Mouse (Mus musculus): ENCODE measurements around the gene Casp6. TPM values are rescaled to one million over a fixed set of nuclear protein-coding genes. Genes with fewer than 3 reads are reported as not detected.

Gene Casp6
- total and polyA plus RNA-seq, 3 experiments, result 10.5 to 31.7 (median 15.3) TPM

Other genes with a start within 250 kb of the Casp6 start
- gene Egf, start 146.1 kb upstream of the Casp6 start, total RNA-seq (2012; rRNA removed), result 2.6 and 3.9 TPM in 2 replicates
- 2.3 and 2.7 TPM in 2 replicates for gene Egf, start 146.1 kb upstream of the Casp6 start, total RNA-seq (2014; rRNA removed)
- 3.4 and 4.1 TPM in 2 replicates for gene Egf, start 146.1 kb upstream of the Casp6 start, polyA plus RNA-seq (2012; ENCODE audit: insufficient read length, low read depth)
- gene Lrit3, start 97.4 kb upstream of the Casp6 start, total RNA-seq (2012; rRNA removed), result not detected in 2 replicates
- not detected in 2 replicates for gene Lrit3, start 97.4 kb upstream of the Casp6 start, total RNA-seq (2014; rRNA removed)
- gene Lrit3, start 97.4 kb upstream of the Casp6 start, polyA plus RNA-seq (2012; ENCODE audit: insufficient read length, low read depth), result not detected in 2 replicates
- gene Rrh, start 78.8 kb upstream of the Casp6 start, total RNA-seq (2012; rRNA removed), result 0.08 and 0.17 TPM in 2 replicates
- gene Rrh, start 78.8 kb upstream of the Casp6 start, total RNA-seq (2014; rRNA removed), result not detected in 2 replicates
- 0.14 and 0.30 TPM in 2 replicates for gene Rrh, start 78.8 kb upstream of the Casp6 start, polyA plus RNA-seq (2012; ENCODE audit: insufficient read length, low read depth)
- 90.7 and 111 TPM in 2 replicates for gene Gar1, start 70.0 kb upstream of the Casp6 start, total RNA-seq (2012; rRNA removed)
- 45.7 and 47.3 TPM in 2 replicates for gene Gar1, start 70.0 kb upstream of the Casp6 start, total RNA-seq (2014; rRNA removed)
- 363 and 381 TPM in 2 replicates for gene Gar1, start 70.0 kb upstream of the Casp6 start, polyA plus RNA-seq (2012; ENCODE audit: insufficient read length, low read depth)
- gene Cfi, start 65.5 kb upstream of the Casp6 start, total RNA-seq (2012; rRNA removed), result 0.04 TPM in 1 of 2 replicates, not detected in the other
- not detected in 2 replicates for gene Cfi, start 65.5 kb upstream of the Casp6 start, total RNA-seq (2014; rRNA removed)
- gene Cfi, start 65.5 kb upstream of the Casp6 start, polyA plus RNA-seq (2012; ENCODE audit: insufficient read length, low read depth), result 0.14 TPM in 1 of 2 replicates, not detected in the other
- 38.4 and 50.2 TPM in 2 replicates for gene Pla2g12a, start 22.8 kb upstream of the Casp6 start, total RNA-seq (2012; rRNA removed)
- 78.3 and 81.6 TPM in 2 replicates for gene Pla2g12a, start 22.8 kb upstream of the Casp6 start, total RNA-seq (2014; rRNA removed)
- gene Pla2g12a, start 22.8 kb upstream of the Casp6 start, polyA plus RNA-seq (2012; ENCODE audit: insufficient read length, low read depth), result 58.6 and 62.1 TPM in 2 replicates
- 1.4 and 3.7 TPM in 2 replicates for gene Mcub, start 68.8 kb downstream of the Casp6 start, total RNA-seq (2012; rRNA removed)
- gene Mcub, start 68.8 kb downstream of the Casp6 start, total RNA-seq (2014; rRNA removed), result 3.8 and 4.1 TPM in 2 replicates
- 1.3 and 2.9 TPM in 2 replicates for gene Mcub, start 68.8 kb downstream of the Casp6 start, polyA plus RNA-seq (2012; ENCODE audit: insufficient read length, low read depth)
- 26.6 and 31.2 TPM in 2 replicates for gene Sec24b, start 160.1 kb downstream of the Casp6 start, total RNA-seq (2012; rRNA removed)
- 10.4 and 14.3 TPM in 2 replicates for gene Sec24b, start 160.1 kb downstream of the Casp6 start, total RNA-seq (2014; rRNA removed)
- gene Sec24b, start 160.1 kb downstream of the Casp6 start, polyA plus RNA-seq (2012; ENCODE audit: insufficient read length, low read depth), result 38.7 and 50.6 TPM in 2 replicates
- not detected in 2 replicates for gene Col25a1, start 230.1 kb downstream of the Casp6 start, total RNA-seq (2012; rRNA removed)
- gene Col25a1, start 230.1 kb downstream of the Casp6 start, total RNA-seq (2014; rRNA removed), result not detected in 2 replicates
- not detected in 2 replicates for gene Col25a1, start 230.1 kb downstream of the Casp6 start, polyA plus RNA-seq (2012; ENCODE audit: insufficient read length, low read depth)